Mouse (Mus musculus) layer of hippocampus, postnatal 25 days (tissue): ENCODE data around the gene 1110002E22Rik. TPM values are rescaled to one million over a fixed set of nuclear protein-coding genes. Genes with fewer than 3 reads are reported as not detected.

Experiments used
- DNase-seq, 2 experiments: peaks; one replicate each; pipeline ENCODE4 v3.0.0; 2022; ENCODE audit warnings: mixed read lengths in 2 of 2, low spot score in 1 of 2; ENCODE audit errors: extremely low spot score in 1 of 2
- total RNA-seq, 2 experiments: library from RNA; stranded (reverse); gene quantifications; 2 replicates each; pipeline ENCODE4 v1.2.3; 2021

The 1110002E22Rik gene
- total RNA-seq, 2 experiments from 2014 or later, result 1.5 to 2.4 TPM

DNA sequence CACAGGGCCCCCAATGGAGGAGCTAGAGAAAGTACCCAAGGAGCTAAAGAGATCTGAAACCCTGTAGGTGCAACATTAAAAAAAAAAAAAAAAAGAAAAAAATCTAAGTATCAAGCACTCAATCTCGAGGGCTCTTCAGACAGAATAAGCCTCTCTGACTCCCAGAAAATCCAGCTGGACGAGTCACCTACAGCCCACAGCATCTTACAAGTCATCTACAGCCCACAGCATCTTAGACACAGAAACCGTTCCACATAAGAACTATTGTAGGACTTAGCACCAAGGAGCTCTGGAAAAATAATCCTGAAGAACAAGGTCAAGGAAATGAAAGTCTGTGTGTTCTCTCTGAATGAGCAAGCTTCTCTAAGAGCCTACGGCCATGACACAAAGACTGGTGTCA is 37.1 kb downstream of the 1110002E22Rik start:
- no peak for DNase-seq

DNA sequence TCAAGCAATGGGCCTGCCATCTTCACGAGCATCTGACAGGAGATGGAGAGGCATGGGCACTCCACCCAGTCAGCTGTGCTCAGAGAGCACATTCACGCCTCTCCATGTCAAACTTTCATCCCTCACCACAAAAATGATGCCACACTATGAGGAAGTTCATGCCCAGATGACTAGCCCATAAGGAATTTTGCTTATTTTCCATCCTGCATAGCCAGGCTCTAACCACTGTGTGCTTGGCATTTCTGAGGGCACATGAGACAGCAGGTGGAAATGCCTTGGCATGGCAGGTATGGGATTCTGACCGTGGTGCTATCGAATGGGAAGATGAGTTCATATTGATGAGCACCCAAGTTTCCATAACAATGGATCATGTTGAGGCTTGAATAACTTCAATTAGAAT is 38.8 kb downstream of the 1110002E22Rik start:
- DNase-seq, result no peak

DNA sequence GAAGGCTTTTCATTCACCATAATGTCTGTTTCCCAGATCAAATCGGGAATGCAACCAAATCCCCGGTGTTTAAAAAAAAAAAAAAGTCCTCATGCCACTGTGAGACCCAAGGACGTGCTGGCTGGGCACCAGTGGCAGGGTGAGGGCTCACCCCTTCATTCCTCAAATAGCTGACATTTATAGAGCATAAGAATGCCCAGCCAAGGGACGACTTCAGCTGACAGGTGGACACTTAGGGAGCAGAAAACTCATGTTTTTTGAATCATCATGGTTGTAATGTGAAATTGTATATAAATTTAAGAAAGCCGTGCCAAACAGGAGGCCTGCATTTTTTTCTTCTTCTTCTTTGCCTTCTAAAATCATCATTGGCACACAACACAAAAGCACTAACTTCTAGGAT is 40.2 kb downstream of the 1110002E22Rik start:
- no peak for DNase-seq

DNA sequence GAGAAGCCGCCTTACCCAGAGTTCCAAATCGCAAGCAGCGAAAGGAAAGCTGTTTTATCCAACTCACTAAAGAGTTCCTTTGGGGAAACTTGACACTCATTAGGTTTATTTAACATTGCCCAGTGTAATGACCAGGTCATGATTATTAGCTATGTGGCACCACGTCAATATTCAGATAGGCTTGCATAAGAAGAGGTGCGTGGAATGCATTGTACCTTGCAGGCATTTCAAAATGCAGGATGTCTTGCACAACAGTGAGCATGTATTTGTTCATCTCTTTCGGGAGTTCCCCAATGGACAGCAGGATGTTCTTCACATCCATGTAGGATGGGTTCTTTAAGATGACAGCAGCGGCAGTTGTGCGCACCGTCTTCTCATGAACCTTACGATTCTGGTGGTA is 42.0 kb downstream of the 1110002E22Rik start:
- no peak for DNase-seq

DNA sequence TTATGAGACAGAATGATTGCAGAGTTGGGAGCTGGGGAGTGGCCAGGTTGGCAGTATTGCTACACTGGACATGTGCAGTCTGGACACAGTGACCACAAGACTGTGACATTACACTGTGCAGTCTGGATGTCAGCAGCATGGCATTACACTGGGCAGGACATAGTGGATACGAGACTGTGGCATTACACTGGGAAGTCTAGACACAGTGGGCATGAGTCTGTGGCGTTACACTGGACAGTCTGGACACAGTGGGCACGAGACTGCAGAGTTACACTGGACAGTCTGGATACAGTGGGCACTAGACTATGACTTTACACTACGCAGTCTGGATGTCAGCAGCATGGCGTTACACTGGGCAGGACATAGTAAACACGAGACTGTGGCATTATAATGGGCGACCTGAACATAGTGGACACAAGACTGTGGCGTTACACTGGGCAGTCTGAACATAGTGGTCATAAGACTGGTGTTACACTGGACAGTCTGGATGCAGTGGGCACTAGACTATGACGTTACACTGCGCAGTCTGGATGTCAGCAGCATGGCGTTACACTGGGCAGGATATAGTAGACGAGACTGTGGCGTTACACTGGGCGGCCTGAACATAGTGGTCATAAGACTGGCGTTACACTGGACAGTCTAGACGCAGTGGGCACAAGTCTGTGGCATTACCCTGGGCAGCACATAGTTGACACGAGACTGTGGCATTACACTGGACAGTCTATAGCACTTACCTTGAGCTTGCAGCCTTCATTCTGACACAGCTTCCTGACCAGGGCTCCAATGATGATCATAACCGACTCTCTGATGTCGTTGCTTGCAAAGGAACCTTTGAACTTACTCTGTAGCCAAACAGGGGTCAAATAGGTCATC is 46.3 kb downstream of the 1110002E22Rik start:
- no peak for DNase-seq

DNA sequence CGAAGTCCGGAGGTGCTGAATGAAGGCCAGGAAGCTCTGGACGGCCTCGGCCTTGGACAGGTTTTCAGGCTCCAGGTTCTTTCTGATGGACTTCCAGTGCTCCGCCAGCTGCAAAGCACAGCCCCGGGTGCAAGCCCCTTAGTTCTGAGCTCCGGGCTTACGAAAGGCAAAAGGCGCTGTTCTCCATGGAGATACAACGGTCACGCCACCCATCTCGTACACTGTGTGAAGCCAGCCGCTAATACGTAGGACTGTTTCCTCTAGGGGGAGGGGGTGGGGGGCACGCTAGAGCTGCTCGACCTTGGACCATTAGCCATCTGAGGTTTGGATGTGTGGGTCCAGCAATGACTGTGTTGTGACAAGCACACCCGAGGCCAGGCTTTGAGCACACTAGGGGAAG is 49.3 kb downstream of the 1110002E22Rik start:
- DNase-seq, result no peak

DNA sequence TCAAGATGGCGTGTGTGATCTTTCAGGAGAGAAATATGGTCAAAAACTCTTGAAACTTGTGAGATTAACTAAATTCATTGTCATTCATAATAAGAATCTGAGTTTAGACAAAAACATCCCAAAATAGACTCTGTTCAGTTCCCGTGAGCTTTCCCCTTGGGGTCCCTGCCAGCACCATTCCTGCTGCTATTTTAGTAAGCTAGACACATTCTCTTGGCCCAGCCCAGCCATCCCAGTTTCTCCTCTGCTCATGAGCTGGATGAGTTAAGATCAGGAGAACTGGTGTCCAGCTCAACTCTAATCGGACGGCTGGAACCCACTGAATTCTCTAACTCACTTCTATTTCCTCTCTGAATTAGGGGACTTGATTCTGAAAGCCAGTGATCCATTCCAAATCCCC is 52.0 kb downstream of the 1110002E22Rik start:
- DNase-seq, result no peak

DNA sequence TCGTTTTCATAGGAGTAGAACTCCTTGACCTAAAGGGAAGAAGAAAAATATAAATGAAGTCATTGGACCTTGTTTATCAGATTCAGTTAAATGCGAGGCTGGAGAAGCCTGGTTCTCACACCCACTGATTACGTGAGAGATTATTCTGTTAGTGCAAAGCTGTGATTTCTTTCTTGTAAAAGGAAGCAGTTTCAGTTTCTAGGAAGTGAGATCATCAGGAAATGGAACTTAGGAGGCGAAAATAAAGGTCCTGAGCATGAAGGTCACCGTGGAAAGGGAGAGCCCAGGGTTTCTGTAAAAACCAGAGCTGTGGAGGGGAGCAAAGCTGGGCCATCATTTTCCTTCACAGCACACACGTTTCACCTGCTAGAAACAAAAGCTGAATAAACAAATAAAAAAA is 53.5 kb downstream of the 1110002E22Rik start:
- no peak for DNase-seq

DNA sequence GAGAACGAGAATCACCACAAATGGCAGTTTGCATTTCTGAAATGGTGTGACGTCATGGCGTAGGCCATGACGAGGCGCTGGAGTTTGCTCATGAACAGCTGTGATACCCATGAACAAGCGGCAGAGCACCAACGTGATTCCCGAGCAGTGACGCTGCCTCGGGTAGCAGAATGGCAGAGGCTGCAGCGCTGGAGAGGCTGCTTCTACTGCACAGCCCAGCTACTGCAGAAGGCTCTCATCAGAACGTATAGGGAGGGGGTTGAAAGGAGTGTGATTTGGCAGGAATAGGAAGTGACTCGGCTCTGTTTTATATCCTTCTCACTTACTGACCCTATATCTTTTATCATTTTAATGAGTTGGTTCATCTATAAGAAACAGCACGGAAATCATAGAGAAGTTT is 54.0 kb downstream of the 1110002E22Rik start:
- DNase-seq, result no peak

DNA sequence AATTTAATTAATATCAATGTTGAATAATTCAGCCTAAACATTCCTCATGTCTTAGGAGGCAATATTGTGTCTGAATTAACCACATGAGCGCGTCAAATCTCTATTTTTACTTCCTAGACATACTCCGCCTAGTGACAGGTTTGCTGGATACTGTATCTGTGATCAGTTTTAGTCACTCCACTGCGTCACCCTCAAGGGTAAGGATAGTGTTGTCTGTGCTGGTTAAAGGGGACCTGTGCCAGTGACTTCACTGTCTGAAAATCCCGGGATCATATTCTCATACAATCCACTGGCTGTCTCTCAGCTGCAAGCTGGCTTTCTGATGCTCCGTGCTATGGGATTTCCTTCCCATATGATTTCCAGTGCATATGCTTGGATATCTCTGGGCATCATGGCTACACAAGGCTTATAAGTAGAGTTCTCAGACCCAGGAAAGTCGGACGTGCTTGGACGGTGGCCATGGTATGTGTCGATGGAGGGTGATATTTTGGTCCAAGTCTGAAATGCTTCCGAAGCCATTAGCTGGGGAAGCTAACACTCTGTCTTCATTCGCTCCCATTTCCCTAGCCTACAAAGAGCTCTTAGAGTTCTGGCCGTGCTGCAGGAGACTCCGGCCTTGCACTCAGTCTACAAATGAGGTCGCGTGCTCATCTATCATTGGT is 54.7 kb downstream of the 1110002E22Rik start:
- DNase-seq, result no peak

DNA sequence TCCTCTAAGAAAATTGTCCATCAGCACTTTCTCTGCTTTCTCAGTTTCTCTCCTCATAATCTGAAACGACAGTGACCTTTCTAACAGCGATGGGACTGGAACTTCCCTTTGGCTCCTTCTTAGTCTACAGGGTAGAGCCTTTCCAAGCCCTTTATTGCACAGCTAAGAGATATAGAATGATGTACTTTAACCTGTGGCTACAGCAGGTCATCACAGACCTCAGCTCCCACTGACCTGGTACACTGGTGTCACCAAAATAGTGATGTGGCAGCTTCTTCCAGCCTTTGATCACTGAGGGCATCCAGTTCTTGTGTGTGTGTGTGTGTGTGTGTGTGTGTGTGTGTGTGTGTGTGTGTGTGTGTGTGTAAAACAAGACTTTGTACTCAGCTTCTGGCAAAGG is 56.6 kb downstream of the 1110002E22Rik start:
- no peak for DNase-seq

DNA sequence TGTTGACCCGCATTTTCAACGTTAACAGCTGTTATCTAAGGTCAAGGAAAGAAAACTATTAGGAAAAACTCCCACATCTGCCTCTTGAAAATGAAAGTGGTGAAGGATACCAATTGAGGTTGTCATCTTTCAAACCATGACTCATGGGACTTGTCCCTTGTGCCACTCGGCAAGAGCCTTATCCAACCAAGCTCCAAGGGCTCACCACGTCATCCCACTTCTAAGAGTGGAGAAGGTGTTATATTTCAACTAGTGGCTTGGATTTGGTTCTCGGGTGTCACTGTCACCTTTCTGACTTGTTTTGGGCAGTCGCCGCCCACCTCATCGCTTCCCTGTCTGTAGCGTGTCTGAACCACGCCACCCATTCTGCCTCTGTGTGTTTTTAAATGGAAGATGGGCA is 59.0 kb downstream of the 1110002E22Rik start:
- DNase-seq, result no peak

DNA sequence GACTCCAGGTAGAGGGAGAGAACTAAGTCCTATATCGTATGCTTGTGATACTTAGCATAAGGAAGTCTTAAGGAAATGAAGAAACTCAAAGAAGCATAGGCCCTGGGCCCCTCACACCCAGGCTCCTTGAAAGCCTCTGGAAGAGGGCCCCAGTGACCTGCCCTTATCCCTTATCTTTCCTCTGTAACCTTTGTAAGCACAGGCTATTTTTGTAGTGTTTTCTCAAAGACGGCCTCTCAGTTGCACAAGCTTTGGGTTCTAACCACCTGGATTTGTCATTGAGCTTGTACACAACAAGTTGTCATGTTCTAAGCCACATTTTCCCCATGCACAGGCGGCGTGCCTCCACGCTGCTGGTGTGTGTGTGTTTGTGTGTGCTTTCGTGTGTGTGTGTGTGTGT is 64.3 kb downstream of the 1110002E22Rik start:
- no peak for DNase-seq

DNA sequence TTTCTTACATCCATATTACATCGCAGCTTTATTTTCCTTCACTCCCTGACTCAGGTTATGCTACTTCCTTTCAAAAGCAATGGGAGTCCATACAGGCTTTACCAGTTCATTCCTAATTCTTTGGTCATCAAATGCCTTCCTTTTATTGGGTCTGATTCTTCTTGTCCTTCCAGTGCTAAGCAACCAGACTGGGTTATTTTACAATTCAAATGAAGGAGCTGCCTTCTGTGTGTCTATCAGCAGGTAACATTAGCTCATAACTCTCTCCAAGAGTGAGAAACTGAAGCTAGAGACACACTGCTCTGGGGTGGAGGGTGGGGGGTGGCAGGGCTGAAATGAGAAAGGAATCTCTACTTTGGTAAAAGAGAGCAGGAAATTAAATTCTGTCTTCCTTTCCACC is 65.8 kb downstream of the 1110002E22Rik start:
- DNase-seq, result no peak

Other genes starting within 250 kb of the 1110002E22Rik start
- 100 to 1,000 TPM; 141 to 151 TPM for gene H2afz, start 200.6 kb upstream of the 1110002E22Rik start, total RNA-seq
- gene Dnajb14, start 197.4 kb upstream of the 1110002E22Rik start, total RNA-seq, result 10 to 100 TPM; 46.1 to 50.5 TPM
- gene Lamtor3, start 146.5 kb upstream of the 1110002E22Rik start, total RNA-seq, result 10 to 100 TPM; 66.3 to 69.6 TPM
- 1 to 10 TPM; 4.3 to 6.7 TPM for gene Dapp1, start 83.5 kb upstream of the 1110002E22Rik start, total RNA-seq
- gene Gm5105, start 2.3 kb downstream of the 1110002E22Rik start, total RNA-seq, result under 1 TPM in 1 of 2 experiments, not detected in 1; 0.28 TPM
- gene Trmt10a, start 78.4 kb downstream of the 1110002E22Rik start, total RNA-seq, result 1 to 10 TPM; 4.2 to 4.9 TPM
- 1 to 10 TPM; 5.3 to 5.8 TPM for gene Mttp, start 79.9 kb downstream of the 1110002E22Rik start, total RNA-seq
- not detected for gene 4930579F01Rik, start 128.8 kb downstream of the 1110002E22Rik start, total RNA-seq
- under 1 TPM in 1 of 2 experiments, not detected in 1; 0.07 TPM for gene Adh7, start 152.7 kb downstream of the 1110002E22Rik start, total RNA-seq
- gene Adh1, start 195.9 kb downstream of the 1110002E22Rik start, total RNA-seq, result under 1 TPM; 0.45 to 0.59 TPM
- not detected for gene Adh6a, start 248.2 kb downstream of the 1110002E22Rik start, total RNA-seq